13 mouse cellular contexts compared by ENCODE assay signal in the genomic region with DNA sequence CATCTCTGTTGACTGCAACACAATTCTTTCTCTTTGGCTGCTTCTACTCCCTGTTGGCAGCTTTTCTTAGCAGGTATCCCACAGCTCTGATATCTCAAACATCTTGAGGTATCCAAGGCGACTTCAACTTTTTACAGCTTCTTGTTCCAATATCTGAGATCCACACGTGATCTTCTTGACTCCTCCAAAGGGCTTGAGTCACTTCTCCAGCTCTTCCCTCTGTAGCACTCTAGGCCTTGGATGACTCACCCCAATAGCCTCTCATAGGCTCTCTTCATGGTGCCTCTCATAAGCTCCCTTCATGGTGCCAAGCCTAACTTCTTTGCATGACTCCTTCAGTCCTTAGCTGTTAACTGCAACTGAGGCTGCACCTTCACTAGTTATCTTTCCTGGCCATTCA.
"Had no signal": no experiment of that assay in that cellular context is flagged by ENCODE, and none has a peak within 500 bp of the region (broad histone marks: within the 10 kb centered on the region; RNA-seq: fewer than 3 reads in every experiment).

No protein-coding gene starts in this region.

- H3K36me3 ChIP-seq: limb, embryonic 12.5 days had no signal

- H3K27me3 ChIP-seq: limb, embryonic 12.5 days had no signal

- DNase-seq: kidney, adult 11 months; kidney, adult 9 months; kidney, postnatal 4 days; liver; lung, adult 2 months; lung, postnatal 14 days; midbrain, embryonic 14.5 days; right cerebral cortex, postnatal 14 days; thymus, postnatal 36 days had no signal

- H3K27ac ChIP-seq: kidney, postnatal 0 days; layer of hippocampus, adult 2 months; limb, embryonic 12.5 days; liver, embryonic 14.5 days had no signal

- H3K9ac ChIP-seq: limb, embryonic 12.5 days; liver, embryonic 14.5 days had no signal

- H3K9me3 ChIP-seq: limb, embryonic 12.5 days had no signal

- H3K4me3 ChIP-seq: layer of hippocampus, adult 2 months; limb, embryonic 12.5 days had no signal
